Mouse (Mus musculus) heart, embryonic 10.5 days (tissue): ENCODE measurements around the gene Prkca. TPM values are rescaled to one million over a fixed set of nuclear protein-coding genes. Genes with fewer than 3 reads are reported as not detected.

ENCODE experiments used
- DNase-seq: peaks from one replicate; pipeline ENCODE4 v3.0.0-alpha.2; 2017; ENCODE audit warnings: low spot score
- H3K27ac ChIP-seq: fragments of 300-500 bp; sonication (generic); 2 replicates; pipeline ENCODE4 v1.5.1; 2016; ENCODE audit warnings: mild to moderate bottlenecking
- H3K27me3 ChIP-seq: fragments of 300-500 bp; sonication (generic); 2 replicates; pipeline ENCODE4 v1.6.1; 2016; ENCODE audit warnings: mild to moderate bottlenecking; ENCODE audit not compliant: poor library complexity, insufficient read depth, severe bottlenecking
- H3K36me3 ChIP-seq: fragments of 300-500 bp; sonication (generic); 2 replicates; pipeline ENCODE4 v1.6.1; 2016; ENCODE audit warnings: mild to moderate bottlenecking, moderate library complexity
- H3K4me1 ChIP-seq: fragments of 300-500 bp; sonication (generic); 2 replicates; pipeline ENCODE4 v1.6.1; 2016; ENCODE audit warnings: mild to moderate bottlenecking
- H3K4me3 ChIP-seq: fragments of 300-500 bp; sonication (generic); 2 replicates; pipeline ENCODE4 v1.5.1; 2016; ENCODE audit warnings: mild to moderate bottlenecking, moderate library complexity
- H3K9me3 ChIP-seq: fragments of 300-500 bp; sonication (generic); 2 replicates; pipeline ENCODE4 v1.6.1; 2016; ENCODE audit warnings: mild to moderate bottlenecking, moderate library complexity
- WGBS: fragments of 180-500 bp; shearing (Covaris S2); methylation state at CpG from one replicate; pipeline ENCODE4 v1.1.7; 2016; 5-methylcytosine and 5-hydroxymethylcytosine counted together
- polyA plus RNA-seq: library from polyadenylated mRNA; unstranded; fragments of >200 nt; fragmentation: Nextera tagmentation; extraction: Ambion mirVana; gene quantifications from 2 replicates; pipeline ENCODE4 v1.2.1, GENCODE M21; 2016

Prkca gene
- polyA plus RNA-seq, 1 experiment from 2014 or later = 11.3 TPM

- Histone ChIP-seq H3K9me3 (no peaks in the 10 kb centered on the region), H3K4me1 (peaks cover 16% of the 10 kb centered on the region), H3K36me3 (no peaks in the 10 kb centered on the region), H3K27ac (no peak overlapping the region), H3K27me3 (no peaks in the 10 kb centered on the region), H3K4me3 (no peak overlapping the region)
- DNase-seq = no peak
- WGBS = 92% methylated on average over 7 of the region's 7 CpGs
Measured at GRCm38 (mm10) chr11:108216064-108216463, 127.7 kb downstream of the Prkca start.

GRCm38 (mm10) chr11:108215466-108215865 lies 128.3 kb downstream of the Prkca start:
- H3K36me3 ChIP-seq = no peaks in the 10 kb centered on the region
- 52% methylated on average over 8 of the region's 8 CpGs for WGBS

GRCm38 (mm10) chr11:108214521-108215223 lies 129.1 kb downstream of the Prkca start:
- 86% methylated on average over 11 of the region's 11 CpGs for WGBS
- no peak overlapping the region for H3K4me3 ChIP-seq
- DNase-seq = no peak
- peak overlapping the region; percentile 22; the same call in 1 of the 2 replicates for H3K27ac ChIP-seq
- H3K9me3 ChIP-seq = no peaks in the 10 kb centered on the region
- peaks cover 16% of the 10 kb centered on the region; the same call in 1 of the 2 replicates for H3K4me1 ChIP-seq
- H3K27me3 ChIP-seq = no peaks in the 10 kb centered on the region
- H3K36me3 ChIP-seq = no peaks in the 10 kb centered on the region

More at GRCm38 (mm10) chr11:108215466-108215865, 128.3 kb downstream of the Prkca start:
- Histone ChIP-seq H3K27me3 (no peaks in the 10 kb centered on the region), H3K27ac (no peak overlapping the region), H3K9me3 (no peaks in the 10 kb centered on the region), H3K4me3 (no peak overlapping the region), H3K4me1 (peaks cover 16% of the 10 kb centered on the region)
- DNase-seq = no peak

- no peak overlapping the region for H3K4me3 ChIP-seq
- no peak overlapping the region for H3K27ac ChIP-seq
- H3K9me3 ChIP-seq = no peaks in the 10 kb centered on the region
- no peaks in the 10 kb centered on the region for H3K36me3 ChIP-seq
- no peak for DNase-seq
- WGBS = 91% methylated on average over 10 of the region's 10 CpGs
- peaks cover 16% of the 10 kb centered on the region; the same call in 1 of the 2 replicates for H3K4me1 ChIP-seq
- no peaks in the 10 kb centered on the region for H3K27me3 ChIP-seq
Measured at GRCm38 (mm10) chr11:108213783-108214182, 129.9 kb downstream of the Prkca start.

GRCm38 (mm10) chr11:108212638-108213037 lies 131.1 kb downstream of the Prkca start:
- Histone ChIP-seq H3K4me3 (no peak overlapping the region), H3K27ac (no peak overlapping the region), H3K4me1 (peaks cover 16% of the 10 kb centered on the region; the same call in 1 of the 2 replicates), H3K9me3 (no peaks in the 10 kb centered on the region), H3K27me3 (no peaks in the 10 kb centered on the region), H3K36me3 (no peaks in the 10 kb centered on the region)
- no peak for DNase-seq
- WGBS = 88% methylated on average over 5 of the region's 5 CpGs

GRCm38 (mm10) chr11:108212030-108212429 lies 131.7 kb downstream of the Prkca start:
- Histone ChIP-seq H3K4me3 (no peak overlapping the region), H3K4me1 (peaks cover 16% of the 10 kb centered on the region; the same call in 1 of the 2 replicates), H3K36me3 (no peaks in the 10 kb centered on the region), H3K27me3 (no peaks in the 10 kb centered on the region), H3K9me3 (no peaks in the 10 kb centered on the region), H3K27ac (no peak overlapping the region)
- no peak for DNase-seq
- WGBS = 95% methylated on average over 6 of the region's 6 CpGs

GRCm38 (mm10) chr11:108210749-108211148 lies 133.0 kb downstream of the Prkca start:
- Histone ChIP-seq H3K36me3 (no peaks in the 10 kb centered on the region), H3K27ac (no peak overlapping the region), H3K9me3 (no peaks in the 10 kb centered on the region), H3K4me3 (no peak overlapping the region), H3K4me1 (peaks cover 13% of the 10 kb centered on the region; the same call in 1 of the 2 replicates), H3K27me3 (no peaks in the 10 kb centered on the region)
- DNase-seq = no peak
- 87% methylated on average over 7 of the region's 7 CpGs for WGBS

GRCm38 (mm10) chr11:108206602-108207001 lies 137.1 kb downstream of the Prkca start:
- H3K9me3 ChIP-seq = no peaks in the 10 kb centered on the region
- peaks cover 10% of the 10 kb centered on the region for H3K4me1 ChIP-seq
- H3K27ac ChIP-seq = no peak overlapping the region
- DNase-seq = no peak
- H3K4me3 ChIP-seq = no peak overlapping the region
- H3K36me3 ChIP-seq = no peaks in the 10 kb centered on the region
- 95% methylated on average over 2 of the region's 2 CpGs for WGBS
- no peaks in the 10 kb centered on the region for H3K27me3 ChIP-seq

- Histone ChIP-seq H3K9me3 (no peaks in the 10 kb centered on the region), H3K27ac (no peak overlapping the region), H3K4me1 (peaks cover 10% of the 10 kb centered on the region), H3K4me3 (no peak overlapping the region), H3K27me3 (no peaks in the 10 kb centered on the region), H3K36me3 (no peaks in the 10 kb centered on the region)
- 58% methylated on average over 5 of the region's 5 CpGs for WGBS
- no peak for DNase-seq
Measured at GRCm38 (mm10) chr11:108204895-108205248, 138.9 kb downstream of the Prkca start.

- 68% methylated on average over 7 of the region's 7 CpGs for WGBS
- H3K4me1 ChIP-seq = peaks cover 10% of the 10 kb centered on the region
- H3K27ac ChIP-seq = no peak overlapping the region
- H3K4me3 ChIP-seq = no peak overlapping the region
- no peaks in the 10 kb centered on the region for H3K27me3 ChIP-seq
- no peaks in the 10 kb centered on the region for H3K36me3 ChIP-seq
- H3K9me3 ChIP-seq = no peaks in the 10 kb centered on the region
- no peak for DNase-seq
Measured at GRCm38 (mm10) chr11:108204202-108204894, 139.4 kb downstream of the Prkca start.

GRCm38 (mm10) chr11:108202835-108203234 lies 140.9 kb downstream of the Prkca start:
- Histone ChIP-seq H3K27ac (no peak overlapping the region), H3K36me3 (no peaks in the 10 kb centered on the region), H3K4me3 (no peak overlapping the region), H3K4me1 (peaks cover 19% of the 10 kb centered on the region), H3K9me3 (no peaks in the 10 kb centered on the region), H3K27me3 (no peaks in the 10 kb centered on the region)
- no peak for DNase-seq
- 90% methylated on average over 7 of the region's 7 CpGs for WGBS

GRCm38 (mm10) chr11:108200679-108201586 lies 142.8 kb downstream of the Prkca start:
- Histone ChIP-seq H3K4me1 (peaks cover 34% of the 10 kb centered on the region), H3K27me3 (no peaks in the 10 kb centered on the region), H3K27ac (no peak overlapping the region), H3K36me3 (no peaks in the 10 kb centered on the region), H3K9me3 (no peaks in the 10 kb centered on the region), H3K4me3 (no peak overlapping the region)
- no peak for DNase-seq
- 88% methylated on average over 15 of the region's 15 CpGs for WGBS
